Mouse (Mus musculus): ENCODE measurements around the gene Tmem158.

DNA sequence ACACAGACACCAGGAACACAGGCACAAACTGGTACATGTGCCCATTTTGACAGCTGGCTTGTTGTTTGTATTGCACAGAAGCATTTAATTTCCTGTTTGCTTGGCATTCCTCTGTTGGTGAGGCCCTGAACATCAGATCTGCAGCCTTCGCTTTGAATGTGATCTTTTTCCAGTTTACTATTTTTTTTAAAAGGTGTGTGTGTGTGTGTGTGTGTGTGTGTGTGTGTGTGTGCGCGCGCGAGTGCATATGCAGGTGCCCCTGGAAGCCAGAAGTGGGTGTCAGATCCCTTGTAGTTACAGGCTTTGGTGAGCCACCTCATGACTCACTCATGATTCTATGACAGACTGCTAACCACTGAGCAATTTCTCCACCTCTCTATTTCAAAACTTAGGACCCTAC is 20.3 kb downstream of the Tmem158 start:
- TF ChIP-seq EP300 (IDR thresholded peaks at IDR 0.05; ENCODE audit: low read depth) (no peak), CTCF (IDR thresholded peaks at IDR 0.05; ENCODE audit: low read depth) (no peak)
